Mouse (Mus musculus) erythroblast, embryonic 14.5 days (primary cell): ENCODE data around the gene 1110051M20Rik. TPM values are rescaled to one million over a fixed set of nuclear protein-coding genes. Genes with fewer than 3 reads are reported as not detected.

Source experiments
- H3K27me3 ChIP-seq: 2 replicates; pipeline ENCODE4 v1.6.1; 2012; ENCODE audit warnings: inconsistent platforms; ENCODE audit not compliant: control insufficient read depth
- H3K36me3 ChIP-seq: 2 replicates; pipeline ENCODE4 v1.6.1; 2012; ENCODE audit warnings: mild to moderate bottlenecking, inconsistent platforms; ENCODE audit not compliant: control insufficient read depth
- H3K4me1 ChIP-seq: 2 replicates; pipeline ENCODE4 v1.6.1; 2012; ENCODE audit warnings: inconsistent platforms; ENCODE audit not compliant: control insufficient read depth
- H3K4me3 ChIP-seq: replicated peaks from 2 replicates; pipeline ENCODE3; 2012; ENCODE audit warnings: moderate library complexity, mild to moderate bottlenecking, inconsistent platforms
- H3K9me3 ChIP-seq: 2 replicates; pipeline ENCODE4 v1.6.1; 2012; ENCODE audit warnings: low read length, inconsistent platforms, mixed read lengths; ENCODE audit not compliant: control insufficient read depth
- GATA1 ChIP-seq: IDR thresholded peaks from 2 replicates; pipeline ENCODE4 v1.6.1; 2012; ENCODE audit warnings: low read length, inconsistent platforms, mixed read lengths
- TAL1 ChIP-seq: IDR thresholded peaks from 3 replicates; pipeline ENCODE4 v1.6.1; 2012; ENCODE audit warnings: low read length, inconsistent platforms, mixed read lengths
- polyA plus RNA-seq: library from polyadenylated mRNA; stranded (reverse); fragments of >175 nt; gene quantifications from 2 replicates; pipeline ENCODE4 v1.2.3, GENCODE M21; 2012

The 1110051M20Rik gene
- polyA plus RNA-seq, 1 experiment = 0.09 TPM

GRCm38 (mm10) chr2:91312578-91313311, 131.8 kb downstream of the 1110051M20Rik start:
- TF ChIP-seq GATA1 = no peak
- TF ChIP-seq TAL1 = no peak
- Histone ChIP-seq H3K4me1 (no peaks in the 10 kb centered on the region), H3K9me3 (no peaks in the 10 kb centered on the region), H3K4me3 (no peak overlapping the region), H3K27me3 (0 out of 2 replicates have a peak, but pooled peaks cover 2% of the 10 kb centered on the region), H3K36me3 (no peaks in the 10 kb centered on the region)

- Histone ChIP-seq H3K9me3 (no peaks in the 10 kb centered on the region), H3K4me1 (no peaks in the 10 kb centered on the region), H3K4me3 (no peak overlapping the region), H3K27me3 (0 out of 2 replicates have a peak, but pooled peaks cover 2% of the 10 kb centered on the region), H3K36me3 (no peaks in the 10 kb centered on the region)
- TF ChIP-seq GATA1 (no peak), TAL1 (no peak)
Measured at GRCm38 (mm10) chr2:91309546-91309945, 135.0 kb downstream of the 1110051M20Rik start.

- H3K4me3 ChIP-seq = no peak overlapping the region
- H3K4me1 ChIP-seq = no peaks in the 10 kb centered on the region
- TF ChIP-seq GATA1 = no peak
- no peak for TF ChIP-seq TAL1
- H3K36me3 ChIP-seq = no peaks in the 10 kb centered on the region
- H3K9me3 ChIP-seq = no peaks in the 10 kb centered on the region
- 0 out of 2 replicates have a peak, but pooled peaks cover 2% of the 10 kb centered on the region for H3K27me3 ChIP-seq
Measured at GRCm38 (mm10) chr2:91308680-91309079, 135.8 kb downstream of the 1110051M20Rik start.

GRCm38 (mm10) chr2:91306589-91306988, 137.9 kb downstream of the 1110051M20Rik start:
- H3K27me3 ChIP-seq = 0 out of 2 replicates have a peak, but pooled peaks cover 2% of the 10 kb centered on the region
- no peak overlapping the region for H3K4me3 ChIP-seq
- no peaks in the 10 kb centered on the region for H3K36me3 ChIP-seq
- TF ChIP-seq GATA1 = no peak
- no peak for TF ChIP-seq TAL1
- H3K9me3 ChIP-seq = no peaks in the 10 kb centered on the region
- no peaks in the 10 kb centered on the region; the same call in 1 of the 2 replicates for H3K4me1 ChIP-seq

- TF ChIP-seq GATA1 (no peak), TAL1 (no peak)
- Histone ChIP-seq H3K4me3 (no peak overlapping the region), H3K27me3 (0 out of 2 replicates have a peak, but pooled peaks cover 2% of the 10 kb centered on the region), H3K4me1 (no peaks in the 10 kb centered on the region; the same call in 1 of the 2 replicates), H3K9me3 (no peaks in the 10 kb centered on the region), H3K36me3 (no peaks in the 10 kb centered on the region)
Measured at GRCm38 (mm10) chr2:91305926-91306325, 138.6 kb downstream of the 1110051M20Rik start.

- Histone ChIP-seq H3K27me3 (no peaks in the 10 kb centered on the region), H3K4me1 (no peaks in the 10 kb centered on the region; the same call in 1 of the 2 replicates), H3K36me3 (no peaks in the 10 kb centered on the region), H3K9me3 (no peaks in the 10 kb centered on the region), H3K4me3 (no peak overlapping the region)
- TF ChIP-seq GATA1 (no peak), TAL1 (no peak)
Measured at GRCm38 (mm10) chr2:91302845-91303244, 141.7 kb downstream of the 1110051M20Rik start.

- Histone ChIP-seq H3K4me3 (no peak overlapping the region), H3K4me1 (no peaks in the 10 kb centered on the region; the same call in 1 of the 2 replicates), H3K36me3 (no peaks in the 10 kb centered on the region), H3K27me3 (no peaks in the 10 kb centered on the region), H3K9me3 (no peaks in the 10 kb centered on the region)
- no peak for TF ChIP-seq GATA1
- no peak for TF ChIP-seq TAL1
Measured at GRCm38 (mm10) chr2:91301836-91302235, 142.7 kb downstream of the 1110051M20Rik start.

GRCm38 (mm10) chr2:91300784-91301183, 143.7 kb downstream of the 1110051M20Rik start:
- Histone ChIP-seq H3K4me1 (no peaks in the 10 kb centered on the region; the same call in 1 of the 2 replicates), H3K36me3 (no peaks in the 10 kb centered on the region)
- TF ChIP-seq TAL1 (no peak), GATA1 (no peak)

GRCm38 (mm10) chr2:91299156-91299555, 145.3 kb downstream of the 1110051M20Rik start:
- Histone ChIP-seq H3K4me1 (no peaks in the 10 kb centered on the region; the same call in 1 of the 2 replicates), H3K4me3 (no peak overlapping the region), H3K9me3 (no peaks in the 10 kb centered on the region), H3K27me3 (no peaks in the 10 kb centered on the region), H3K36me3 (no peaks in the 10 kb centered on the region)
- TF ChIP-seq TAL1 (no peak), GATA1 (no peak)

More at GRCm38 (mm10) chr2:91300784-91301183, 143.7 kb downstream of the 1110051M20Rik start:
- H3K27me3 ChIP-seq = no peaks in the 10 kb centered on the region
- H3K9me3 ChIP-seq = no peaks in the 10 kb centered on the region
- no peak overlapping the region for H3K4me3 ChIP-seq
